Mouse (Mus musculus) bone marrow, adult 2 months (tissue): Measurements from ENCODE around the gene Gm10135. TPM values are rescaled to one million over a fixed set of nuclear protein-coding genes. Genes with fewer than 3 reads are reported as not detected.
"Not testable (repeated sequence)": the region's sequence is repeated elsewhere in the genome, so short reads cannot be mapped to it uniquely, and the experiment has no call there.

Experiments used
- H3K27ac ChIP-seq: fragments of 200-500 bp; 2 replicates; pipeline ENCODE4 v1.5.1; 2012; ENCODE audit warnings: low read depth, mild to moderate bottlenecking, control low read depth, inconsistent platforms, low read length; ENCODE audit not compliant: control insufficient read depth, poor library complexity, insufficient read depth
- H3K4me1 ChIP-seq: fragments of 200-500 bp; 2 replicates; pipeline ENCODE4 v1.6.1; 2011; ENCODE audit warnings: low read length; ENCODE audit not compliant: control insufficient read depth, insufficient read depth
- H3K4me3 ChIP-seq: fragments of 200-500 bp; replicated peaks from 2 replicates; pipeline ENCODE3; 2011; ENCODE audit warnings: mild to moderate bottlenecking, low read depth, low read length, control low read depth; ENCODE audit not compliant: control insufficient read depth
- CTCF ChIP-seq: fragments of 200-500 bp; IDR thresholded peaks from 2 replicates; pipeline ENCODE4 v1.5.1; 2011; ENCODE audit warnings: low read length, control low read depth; ENCODE audit not compliant: control insufficient read depth, insufficient read depth
- POLR2A ChIP-seq: fragments of 200-500 bp; IDR thresholded peaks from 2 replicates; pipeline ENCODE4 v1.6.1; 2011; ENCODE audit warnings: low read depth, mild to moderate bottlenecking, control low read depth, low read length, borderline replicate concordance; ENCODE audit not compliant: control insufficient read depth
- WGBS: fragments of 180-500 bp; shearing (Covaris S2); methylation state at CpG from one replicate; pipeline ENCODE4 v1.1.7; 2018; 5-methylcytosine and 5-hydroxymethylcytosine counted together
- polyA plus RNA-seq: library from polyadenylated mRNA; stranded (reverse); fragments of >200 nt; gene quantifications from 2 replicates; pipeline ENCODE4 v1.2.4, GENCODE M21; 2011; ENCODE audit warnings: low replicate concordance; ENCODE audit not compliant: missing spikeins, insufficient read depth, insufficient read length

Gene Gm10135
- polyA plus RNA-seq, 1 experiment: not detected

DNA sequence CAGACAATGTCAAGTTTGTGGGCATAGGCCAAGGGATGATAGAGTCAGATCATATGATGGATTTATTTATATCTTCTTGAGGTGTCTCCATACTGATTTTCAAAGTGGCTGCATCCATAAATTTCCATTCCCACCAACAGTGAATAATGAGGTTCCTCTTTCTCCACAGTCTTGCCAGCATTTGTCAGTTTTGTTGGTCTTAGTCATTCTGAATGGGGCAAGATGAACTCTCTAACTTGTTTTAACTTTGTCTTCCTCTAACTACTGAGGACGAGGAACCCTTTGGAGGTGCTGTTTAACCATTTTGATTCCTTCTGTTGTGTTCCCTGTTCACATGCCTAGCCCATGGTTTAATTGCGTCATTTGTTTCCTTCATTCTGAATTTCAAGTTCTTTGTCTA lies 24.2 kb downstream of the Gm10135 start:
- 54% methylated on average over 2 of the region's 2 CpGs for WGBS
- TF ChIP-seq POLR2A: no peak
- TF ChIP-seq CTCF: no peak
- Histone ChIP-seq H3K4me1 (no peaks in the 10 kb centered on the region), H3K4me3 (no peak overlapping the region), H3K27ac (no peak overlapping the region)

- TF ChIP-seq CTCF (no peak), POLR2A (no peak)
- WGBS: 77% methylated on average over 1 of the region's 1 CpGs
- no peak overlapping the region for H3K27ac ChIP-seq
- H3K4me1 ChIP-seq: no peaks in the 10 kb centered on the region
- H3K4me3 ChIP-seq: no peak overlapping the region
Observed at GRCm38 (mm10) chr5:72948136-72948535, 26.4 kb downstream of the Gm10135 start.

- H3K4me3 ChIP-seq: no peak overlapping the region
- H3K27ac ChIP-seq: no peak overlapping the region
- TF ChIP-seq CTCF (no peak), POLR2A (no peak)
- no peaks in the 10 kb centered on the region; the same call in 1 of the 2 replicates for H3K4me1 ChIP-seq
- 56% methylated on average over 5 of the region's 5 CpGs for WGBS
Observed at GRCm38 (mm10) chr5:72940906-72941432, 33.5 kb downstream of the Gm10135 start.

DNA sequence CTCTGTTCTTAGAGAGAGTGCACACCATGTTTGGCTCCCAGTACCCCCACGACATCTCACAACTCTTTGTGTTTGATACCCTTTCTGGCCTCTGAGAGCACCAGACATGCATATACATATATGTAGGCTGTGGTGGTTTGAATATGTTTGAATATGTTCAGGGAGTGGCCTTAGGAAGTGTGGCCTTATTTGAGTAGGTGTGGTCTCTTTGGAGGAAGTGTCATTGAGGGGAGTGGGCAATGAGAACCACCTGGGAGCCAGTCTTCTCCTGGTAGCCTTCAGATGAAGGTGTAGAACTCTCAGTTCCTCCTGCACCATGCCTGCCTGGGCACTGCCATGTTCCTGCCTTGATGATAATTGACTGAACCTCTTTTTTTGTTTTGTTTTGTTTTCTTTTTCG lies 35.2 kb downstream of the Gm10135 start:
- no peak overlapping the region for H3K27ac ChIP-seq
- 84% methylated on average over 2 of the region's 2 CpGs for WGBS
- TF ChIP-seq POLR2A (no peak), CTCF (no peak)
- H3K4me1 ChIP-seq: no peaks in the 10 kb centered on the region; the same call in 1 of the 2 replicates
- H3K4me3 ChIP-seq: no peak overlapping the region

DNA sequence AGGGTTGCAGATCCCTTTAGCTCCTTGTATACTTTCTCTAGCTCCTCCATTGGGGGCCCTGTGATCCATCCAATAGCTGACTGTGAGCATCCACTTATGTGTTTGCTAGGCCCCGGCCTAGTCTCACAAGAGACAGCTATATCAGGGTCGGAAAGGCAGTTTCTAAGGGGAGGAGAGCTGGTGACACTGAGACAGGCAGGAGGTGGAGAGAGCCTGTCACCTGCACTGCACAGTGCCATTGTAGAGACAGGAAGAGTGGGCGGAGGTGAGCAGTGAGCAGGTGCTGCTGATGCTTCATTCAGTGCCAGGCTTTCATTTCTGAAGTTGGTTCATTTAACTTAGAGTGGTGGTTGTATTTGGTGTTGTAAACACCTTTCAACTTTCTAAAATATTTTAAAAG lies 36.1 kb downstream of the Gm10135 start:
- 86% methylated on average over 3 of the region's 3 CpGs for WGBS
- not testable (repeated sequence) for H3K4me1 ChIP-seq, H3K4me3 ChIP-seq, H3K27ac ChIP-seq

DNA sequence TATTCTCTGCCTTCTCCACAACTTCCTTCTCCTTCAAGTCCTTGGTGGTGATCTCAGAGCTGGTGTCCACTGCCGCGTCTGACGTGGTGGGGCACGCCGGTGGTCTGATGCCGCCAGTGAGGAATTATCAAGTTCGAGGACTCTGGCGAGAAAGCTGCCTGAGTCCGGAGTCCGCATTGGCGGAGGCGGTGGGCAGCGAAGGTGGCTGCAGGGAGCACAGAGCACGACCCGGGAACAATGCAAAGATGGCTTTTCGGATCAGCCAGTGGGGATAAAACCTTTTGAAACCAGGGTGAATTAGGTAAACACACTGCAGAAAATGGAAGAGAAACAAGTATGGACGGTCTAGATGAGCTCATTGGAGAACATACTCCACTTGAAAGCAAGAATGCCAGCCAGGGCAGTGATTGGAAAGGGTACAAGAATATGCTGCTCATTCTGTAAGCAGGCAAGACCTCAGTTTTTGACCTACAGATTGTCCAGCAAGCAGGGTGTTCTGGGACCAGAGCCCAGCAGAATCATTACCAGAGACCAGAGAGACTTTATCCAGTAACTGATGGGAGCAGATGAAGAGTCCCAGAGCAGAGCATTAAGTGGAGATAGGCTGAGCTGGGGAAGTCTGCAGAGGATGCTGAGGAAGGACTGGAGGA lies 41.4 kb downstream of the Gm10135 start:
- no peak overlapping the region for H3K4me3 ChIP-seq
- no peak for TF ChIP-seq POLR2A
- no peak for TF ChIP-seq CTCF
- no peak overlapping the region for H3K27ac ChIP-seq
- no peaks in the 10 kb centered on the region for H3K4me1 ChIP-seq
- 88% methylated on average over 17 of the region's 17 CpGs for WGBS

- H3K4me3 ChIP-seq: no peak overlapping the region
- TF ChIP-seq POLR2A (no peak), CTCF (no peak)
- no peak overlapping the region for H3K27ac ChIP-seq
- H3K4me1 ChIP-seq: no peaks in the 10 kb centered on the region
Observed at GRCm38 (mm10) chr5:72927074-72927473, 47.4 kb downstream of the Gm10135 start.

- Histone ChIP-seq H3K4me3 (no peak overlapping the region), H3K27ac (no peak overlapping the region), H3K4me1 (no peaks in the 10 kb centered on the region)
- 81% methylated on average over 3 of the region's 3 CpGs for WGBS
- TF ChIP-seq POLR2A (no peak), CTCF (no peak)
Observed at GRCm38 (mm10) chr5:72922796-72923195, 51.7 kb downstream of the Gm10135 start.

- no peak for TF ChIP-seq CTCF
- TF ChIP-seq POLR2A: no peak
Observed at GRCm38 (mm10) chr5:72921171-72921570, 53.3 kb downstream of the Gm10135 start.

More at GRCm38 (mm10) chr5:72921171-72921570, 53.3 kb downstream of the Gm10135 start:
- 82% methylated on average over 8 of the region's 8 CpGs for WGBS
- H3K4me3 ChIP-seq: no peak overlapping the region
- peaks cover 3% of the 10 kb centered on the region for H3K4me1 ChIP-seq
- no peak overlapping the region for H3K27ac ChIP-seq
